Mouse (Mus musculus) ES-Bruce4 (cell line): ENCODE measurements around the gene Cmtm2a. TPM values are rescaled to one million over a fixed set of nuclear protein-coding genes. Genes with fewer than 3 reads are reported as not detected.
"Not testable (repeated sequence)": the region's sequence is repeated elsewhere in the genome, so short reads cannot be mapped to it uniquely, and the experiment has no call there.

Experiments
- H3K27ac ChIP-seq: 2 replicates; pipeline ENCODE4 v1.5.1; 2012; ENCODE audit warnings: low read length, inconsistent platforms; ENCODE audit not compliant: insufficient read depth
- H3K27me3 ChIP-seq: 2 replicates; pipeline ENCODE4 v1.6.1; 2012; ENCODE audit warnings: mild to moderate bottlenecking, low read length, inconsistent platforms; ENCODE audit not compliant: control insufficient read depth, poor library complexity, insufficient read depth, severe bottlenecking
- H3K36me3 ChIP-seq: 2 replicates; pipeline ENCODE4 v1.6.1; 2012; ENCODE audit warnings: inconsistent platforms, mild to moderate bottlenecking, low read length, moderate library complexity; ENCODE audit not compliant: control insufficient read depth, poor library complexity, insufficient read depth, severe bottlenecking
- H3K4me1 ChIP-seq: one replicate; pipeline ENCODE4 v1.8.1; 2011; ENCODE audit warnings: low read length; ENCODE audit not compliant: control insufficient read depth, insufficient read depth
- H3K4me3 ChIP-seq: 2 replicates; pipeline ENCODE4 v1.5.1; 2011; ENCODE audit warnings: low read depth, mild to moderate bottlenecking, low read length
- H3K9ac ChIP-seq: 2 replicates; pipeline ENCODE4 v1.6.1; 2012; ENCODE audit warnings: low read depth, mild to moderate bottlenecking, inconsistent platforms; ENCODE audit not compliant: poor library complexity, severe bottlenecking
- H3K9me3 ChIP-seq: replicated peaks from 2 replicates; pipeline ENCODE4 v1.6.1; 2012; ENCODE audit warnings: mild to moderate bottlenecking, low read length, inconsistent platforms; ENCODE audit not compliant: control insufficient read depth, poor library complexity, insufficient read depth, severe bottlenecking
- CTCF ChIP-seq: IDR thresholded peaks from one replicate; pipeline ENCODE4 v1.8.1; 2011; ENCODE audit warnings: low read depth, low read length
- EP300 ChIP-seq: IDR thresholded peaks from 2 replicates; pipeline ENCODE4 v1.6.1; 2011; ENCODE audit warnings: low read depth, low read length; ENCODE audit not compliant: insufficient read depth
- POLR2A ChIP-seq: IDR thresholded peaks from one replicate; pipeline ENCODE4 v1.8.1; 2011; ENCODE audit warnings: low read length; ENCODE audit not compliant: insufficient read depth
- polyA plus RNA-seq: library from polyadenylated mRNA; stranded (reverse); fragments of >200 nt; gene quantifications from 2 replicates; pipeline ENCODE4 v1.2.4, GENCODE M21; 2011; ENCODE audit warnings: low read depth; ENCODE audit not compliant: missing spikeins, insufficient read depth, insufficient read length

Gene Cmtm2a
- not detected in 2 replicates for polyA plus RNA-seq

DNA sequence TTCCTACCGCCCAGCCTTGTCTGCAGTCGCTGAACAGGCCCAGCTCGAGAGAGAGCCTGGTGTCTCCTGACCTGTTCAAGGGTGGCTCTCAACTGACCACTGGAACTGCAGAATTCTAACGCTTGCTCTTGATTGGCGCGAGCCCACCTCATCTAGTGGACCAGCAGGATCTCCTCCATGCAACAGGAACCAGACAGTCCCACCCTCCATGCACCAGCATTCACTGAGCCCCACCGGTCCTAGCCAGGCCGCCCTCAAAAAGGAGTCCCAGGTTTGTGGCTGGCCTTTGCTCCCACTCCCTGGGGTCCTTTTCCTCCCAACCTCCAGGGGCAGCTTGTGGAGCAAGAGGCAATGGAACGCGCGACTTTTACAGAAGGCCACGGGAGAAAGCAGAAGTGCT, at the start of gene Cmtm2a:
Gene Cmtm2a, minus strand, starts transcription at position 101 of the 400 bp plus-strand sequence.
- H3K9ac ChIP-seq, H3K9me3 ChIP-seq, H3K27ac ChIP-seq, H3K36me3 ChIP-seq, H3K27me3 ChIP-seq, H3K4me3 ChIP-seq, H3K4me1 ChIP-seq: not testable (repeated sequence)

DNA sequence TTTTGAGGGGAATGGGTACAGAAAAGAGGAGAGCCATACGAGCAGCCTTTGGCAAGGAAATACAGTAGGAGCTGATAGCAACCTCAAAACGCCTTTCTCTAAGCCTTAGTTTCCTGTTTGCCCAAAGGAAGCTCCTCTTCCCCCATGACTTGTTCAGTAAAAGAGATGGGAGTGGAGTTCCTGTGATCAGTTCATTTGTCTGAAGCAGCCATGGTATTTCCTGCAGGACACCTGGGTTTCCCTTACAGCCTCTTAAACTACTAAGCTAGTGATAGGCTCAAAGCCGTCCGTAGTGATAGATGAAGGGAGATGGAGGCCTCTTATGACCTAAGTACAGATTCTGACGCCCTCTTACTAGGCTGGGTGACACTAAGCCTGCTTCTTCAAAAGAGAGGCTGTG, 49.4 kb upstream of the Cmtm2a start:
- Histone ChIP-seq H3K36me3 (no peaks in the 10 kb centered on the region), H3K4me1 (no peaks in the 10 kb centered on the region), H3K4me3 (no peak overlapping the region), H3K27ac (no peak overlapping the region), H3K9ac (no peak overlapping the region), H3K27me3 (no peaks in the 10 kb centered on the region), H3K9me3 (no peaks in the 10 kb centered on the region)
- no peak for TF ChIP-seq EP300

GRCm38 (mm10) chr8:104341678-104342077, 48.7 kb upstream of the Cmtm2a start:
- Histone ChIP-seq H3K4me3 (peak overlapping the region; percentile 74; the same call in 1 of the 2 replicates), H3K9me3 (no peaks in the 10 kb centered on the region), H3K36me3 (no peaks in the 10 kb centered on the region), H3K27ac (no peak overlapping the region), H3K9ac (peak overlapping the region; percentile 62; the same call in 1 of the 2 replicates), H3K4me1 (no peaks in the 10 kb centered on the region), H3K27me3 (no peaks in the 10 kb centered on the region)
- TF ChIP-seq CTCF (no peak), EP300 (no peak), POLR2A (no peak)

- no peaks in the 10 kb centered on the region for H3K4me1 ChIP-seq
- peak overlapping the region; percentile 74 for H3K4me3 ChIP-seq
- no peak for TF ChIP-seq EP300
- no peak for TF ChIP-seq POLR2A
- no peak for TF ChIP-seq CTCF
- no peaks in the 10 kb centered on the region for H3K9me3 ChIP-seq
- H3K9ac ChIP-seq, result peak overlapping the region; percentile 62
- H3K27ac ChIP-seq, result no peak overlapping the region
- no peaks in the 10 kb centered on the region for H3K27me3 ChIP-seq
- no peaks in the 10 kb centered on the region for H3K36me3 ChIP-seq
Measured at GRCm38 (mm10) chr8:104341106-104341561, 48.2 kb upstream of the Cmtm2a start.

GRCm38 (mm10) chr8:104340233-104341105, 47.5 kb upstream of the Cmtm2a start:
- no peaks in the 10 kb centered on the region for H3K9me3 ChIP-seq
- TF ChIP-seq POLR2A (no peak), EP300 (no peak), CTCF (peak; percentile 39)
- H3K27ac ChIP-seq, result no peak overlapping the region
- no peaks in the 10 kb centered on the region for H3K27me3 ChIP-seq
- H3K36me3 ChIP-seq, result no peaks in the 10 kb centered on the region
- H3K4me1 ChIP-seq, result no peaks in the 10 kb centered on the region
- peak overlapping the region; percentile 62 for H3K9ac ChIP-seq
- peak overlapping the region; percentile 74 for H3K4me3 ChIP-seq

DNA sequence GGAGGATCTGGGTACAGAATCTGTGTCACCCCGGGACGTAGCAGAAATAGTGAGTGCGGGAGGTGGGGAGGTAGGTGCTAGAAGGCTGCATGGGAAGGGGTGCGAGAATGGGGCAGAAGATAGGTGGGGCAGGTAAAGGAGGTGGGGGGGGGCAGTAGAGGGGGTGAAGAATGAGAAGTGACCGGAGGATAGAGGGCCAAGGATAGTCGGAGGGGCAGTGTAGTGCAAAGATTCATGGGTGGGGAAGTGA, 46.9 kb upstream of the Cmtm2a start:
- TF ChIP-seq CTCF (no peak), EP300 (no peak), POLR2A (no peak)
- H3K36me3 ChIP-seq, result no peaks in the 10 kb centered on the region
- H3K4me3 ChIP-seq, result peak overlapping the region; percentile 74
- H3K27me3 ChIP-seq, result no peaks in the 10 kb centered on the region; the same call in 1 of the 2 replicates
- H3K27ac ChIP-seq, result no peak overlapping the region
- peak overlapping the region; percentile 62 for H3K9ac ChIP-seq
- H3K9me3 ChIP-seq, result no peaks in the 10 kb centered on the region
- no peaks in the 10 kb centered on the region for H3K4me1 ChIP-seq
